Mouse (Mus musculus): ENCODE results near the gene Spg20. TPM values are rescaled to one million over a fixed set of nuclear protein-coding genes. Genes with fewer than 3 reads are reported as not detected.

Gene Spg20
- 21.3 and 23.4 TPM in 2 replicates for polyA plus RNA-seq (2021; fragmentation: Nextera tagmentation)
- long read RNA-seq, experiment 1, transcript Spg20-201 (9 exons, 3,770 nt) = major isoform, 26 of 61 reads
- long read RNA-seq, experiment 1, transcript Spg20-202 (8 exons, 3,567 nt) = minor isoform, 15 of 61 reads
- long read RNA-seq, experiment 1, partial matches to known transcripts = 10 of 61 reads
- long read RNA-seq, experiment 1, other reads (novel, unspliced or antisense) = 7 of 61 reads
- long read RNA-seq, experiment 2, transcript Spg20-204 (9 exons, 3,981 nt) = minor isoform, 36 of 300 reads
- long read RNA-seq, experiment 2, transcript Spg20-202 (8 exons, 3,567 nt) = minor isoform, 78 of 300 reads
- long read RNA-seq, experiment 2, transcript Spg20-201 (9 exons, 3,770 nt) = major isoform, 142 of 300 reads
- long read RNA-seq, experiment 2, partial matches to known transcripts = 14 of 300 reads
- long read RNA-seq, experiment 2, other reads (novel, unspliced or antisense) = 29 of 300 reads

DNA sequence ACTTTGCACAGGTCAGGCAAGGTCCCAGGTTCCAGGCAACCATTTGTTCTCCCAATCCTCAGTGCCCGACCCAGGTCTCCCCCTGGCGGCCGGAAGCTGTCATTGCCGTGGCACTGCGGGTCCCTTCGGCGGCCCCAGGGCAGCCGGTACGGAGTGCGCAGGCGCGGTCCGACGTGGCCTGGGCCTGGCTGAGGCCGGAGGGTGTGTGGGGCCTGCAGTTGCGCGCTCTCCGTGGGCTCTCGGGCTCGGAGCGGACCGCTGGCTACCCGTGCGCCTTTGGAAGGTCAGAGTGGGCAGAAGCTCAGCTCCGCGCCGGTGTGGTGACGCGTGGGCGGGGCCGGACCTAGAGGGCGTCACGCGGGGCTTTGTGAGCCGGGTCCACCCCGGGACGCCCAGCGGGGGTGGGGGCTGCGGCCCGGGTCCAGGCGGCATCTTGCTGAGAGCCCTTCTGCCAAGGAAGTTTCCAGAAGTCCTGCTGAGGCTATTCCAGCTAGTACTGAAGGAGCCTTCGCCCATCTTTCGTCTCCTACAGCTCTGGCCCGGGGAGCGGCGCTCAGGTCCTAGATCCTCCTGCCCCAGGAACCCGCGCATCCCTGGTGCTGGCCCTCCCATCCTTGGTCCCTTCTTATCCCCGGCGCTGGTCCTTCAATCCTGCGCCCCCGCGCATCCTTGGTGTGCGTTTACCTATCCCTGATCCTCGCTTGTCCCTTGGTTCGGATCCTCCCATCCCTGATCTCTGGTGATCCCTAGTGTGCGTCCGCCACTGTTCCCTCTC is at the start of gene Spg20:
TSS of gene Spg20 (plus strand) at position 174 of the 775 bp plus-strand sequence.

DNA sequence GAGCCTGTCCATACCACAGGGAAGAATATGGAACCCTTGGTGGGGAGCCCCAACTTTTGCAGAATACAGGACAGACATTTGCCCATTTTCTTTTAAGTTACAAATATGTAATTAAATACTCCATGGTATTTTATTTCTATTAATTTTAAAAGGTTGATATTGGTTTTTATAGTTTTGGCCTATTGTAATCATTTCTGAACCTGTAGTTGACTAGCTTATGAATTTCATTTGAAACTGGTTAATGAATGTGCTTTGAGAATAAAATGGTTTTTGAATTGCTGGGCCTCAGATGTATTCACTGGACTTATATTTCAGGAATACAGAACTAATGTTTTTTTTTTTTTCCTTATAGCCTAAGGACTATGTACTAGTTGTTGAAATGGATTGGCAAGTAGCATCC is 25.1 kb downstream of the Spg20 start, which contains the start of gene Ccdc169:
TSS of gene Ccdc169 (plus strand) at position 301 of the 400 bp plus-strand sequence.

GRCm38 (mm10) chr3:55181766-55182165 is 69.9 kb downstream of the Spg20 start, which contains the start of gene Sohlh2:
Sohlh2 (plus strand) TSS chr3:55182028.

Small RNAs within 50 kb of the gene (microRNA-seq; reads per million reads assigned to microRNA genes)
- not detected for gene Gm22029

Other genes starting within 250 kb of the Spg20 start
- 5.3 and 5.7 TPM in 2 replicates for gene Sertm1, start 196.2 kb upstream of the Spg20 start, polyA plus RNA-seq (2021; fragmentation: Nextera tagmentation)
- 0.77 and 1.3 TPM in 2 replicates for gene Ccna1, start 56.6 kb upstream of the Spg20 start, polyA plus RNA-seq (2021; fragmentation: Nextera tagmentation)
- 0.06 TPM in 1 of 2 replicates, not detected in the other for gene Ccdc169, start 25.2 kb downstream of the Spg20 start, polyA plus RNA-seq (2021; fragmentation: Nextera tagmentation)
- not detected in 2 replicates for gene Sohlh2, start 69.9 kb downstream of the Spg20 start, polyA plus RNA-seq (2021; fragmentation: Nextera tagmentation)
- gene Dclk1, start 130.3 kb downstream of the Spg20 start, polyA plus RNA-seq (2021; fragmentation: Nextera tagmentation) = 86.0 and 92.4 TPM in 2 replicates